Mouse (Mus musculus): ENCODE measurements around the gene Car5b. TPM values are rescaled to one million over a fixed set of nuclear protein-coding genes. Genes with fewer than 3 reads are reported as not detected.

Gene Car5b
- total and polyA plus RNA-seq, 2 experiments from 2014 or later = 0.81 to 1.7 TPM

DNA sequence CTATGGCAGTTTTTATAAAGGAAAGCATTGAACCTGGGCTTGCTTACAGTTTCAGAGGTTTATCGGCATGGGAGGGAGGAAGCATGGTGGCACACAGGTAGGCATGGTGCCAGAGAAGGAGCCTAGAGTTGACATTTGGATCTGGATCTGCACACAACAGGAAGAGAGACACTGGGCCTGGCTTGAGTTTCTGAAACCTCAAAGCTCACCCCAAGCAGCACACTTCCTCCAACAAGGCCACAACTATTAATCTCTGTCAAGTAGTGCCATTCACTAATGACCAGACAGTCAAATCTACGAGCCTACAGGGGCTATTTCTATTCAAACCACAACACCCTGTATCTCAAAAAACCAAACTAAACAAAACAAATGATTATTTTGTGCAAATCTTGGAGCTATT, 18.9 kb upstream of the Car5b start:
- no peak for TF ChIP-seq CTCF (IDR thresholded peaks at IDR 0.05; ENCODE audit: low read depth)
- no peak for DNase-seq
- 76% methylated on average over 2 of the region's 2 CpGs for WGBS
- H3K27ac ChIP-seq (ENCODE audit: low read depth, low read length) = no peak overlapping the region
- H3K9me3 ChIP-seq (ENCODE audit: low read length) = no peaks in the 10 kb centered on the region
- H3K27me3 ChIP-seq (ENCODE audit: insufficient read depth, low read length) = no peaks in the 10 kb centered on the region
- H3K9ac ChIP-seq = no peak overlapping the region
- H3K4me1 ChIP-seq (ENCODE audit: insufficient read depth) = no peaks in the 10 kb centered on the region
- no peak overlapping the region for H3K4me2 ChIP-seq (ENCODE audit: low read depth)
- ATAC-seq = no peak
- no peaks in the 10 kb centered on the region for H3K36me3 ChIP-seq (ENCODE audit: insufficient read depth)
- no peak overlapping the region for H3K4me3 ChIP-seq (ENCODE audit: low read depth, low read length)

DNA sequence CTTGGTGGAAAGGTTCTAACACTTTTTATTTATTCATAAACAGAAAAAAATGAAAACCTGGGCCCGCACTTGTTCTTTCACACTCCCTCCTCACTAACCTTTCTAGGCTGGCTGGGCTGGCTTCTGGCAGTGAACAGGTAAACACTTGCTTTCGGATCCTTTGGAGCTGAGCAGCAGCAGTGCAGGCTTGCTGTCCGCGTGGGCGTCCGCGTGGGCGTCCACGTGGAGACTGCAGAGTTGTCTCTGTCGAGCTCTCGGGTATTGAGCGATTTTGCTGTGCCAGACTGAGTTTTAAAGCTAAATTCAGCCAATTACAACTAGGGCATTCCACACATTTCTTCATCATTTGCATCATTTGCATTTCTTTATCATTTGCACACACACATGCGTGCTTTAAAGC, 14.3 kb upstream of the Car5b start:
- Histone ChIP-seq H3K27ac (ENCODE audit: low read depth, low read length) (no peak overlapping the region), H3K9me3 (ENCODE audit: low read length) (no peaks in the 10 kb centered on the region), H3K4me3 (ENCODE audit: low read depth, low read length) (no peak overlapping the region), H3K36me3 (ENCODE audit: insufficient read depth) (no peaks in the 10 kb centered on the region), H3K9ac (no peak overlapping the region), H3K4me2 (ENCODE audit: low read depth) (no peak overlapping the region), H3K4me1 (ENCODE audit: insufficient read depth) (no peaks in the 10 kb centered on the region), H3K27me3 (ENCODE audit: insufficient read depth, low read length) (no peaks in the 10 kb centered on the region)
- WGBS = 68% methylated on average over 13 of the region's 13 CpGs
- no peak for DNase-seq
- ATAC-seq = no peak
- no peak for TF ChIP-seq CTCF (IDR thresholded peaks at IDR 0.05; ENCODE audit: low read depth)

- WGBS = 31% methylated on average over 2 of the region's 2 CpGs
- H3K36me3 ChIP-seq (ENCODE audit: insufficient read depth) = no peaks in the 10 kb centered on the region
- H3K9ac ChIP-seq = no peak overlapping the region
- no peak overlapping the region for H3K4me2 ChIP-seq (ENCODE audit: low read depth)
- no peaks in the 10 kb centered on the region for H3K27me3 ChIP-seq (ENCODE audit: insufficient read depth, low read length)
- no peak overlapping the region for H3K4me3 ChIP-seq (ENCODE audit: low read depth, low read length)
- DNase-seq = peak; percentile 5
- TF ChIP-seq CTCF (IDR thresholded peaks at IDR 0.05; ENCODE audit: low read depth) = no peak
- no peaks in the 10 kb centered on the region for H3K4me1 ChIP-seq (ENCODE audit: insufficient read depth)
- H3K9me3 ChIP-seq (ENCODE audit: low read length) = no peaks in the 10 kb centered on the region
- H3K27ac ChIP-seq (ENCODE audit: low read depth, low read length) = no peak overlapping the region
- peak; percentile 56 for ATAC-seq
These were observed 11.1 kb upstream of the Car5b start for GRCm38 (mm10) chrX:164038882-164039281.

- no peaks in the 10 kb centered on the region for H3K9me3 ChIP-seq (ENCODE audit: low read length)
- no peaks in the 10 kb centered on the region for H3K27me3 ChIP-seq (ENCODE audit: insufficient read depth, low read length)
- H3K9ac ChIP-seq = no peak overlapping the region
- no peak overlapping the region for H3K27ac ChIP-seq (ENCODE audit: low read depth, low read length)
- no peak for TF ChIP-seq CTCF (IDR thresholded peaks at IDR 0.05; ENCODE audit: low read depth)
- DNase-seq (no peak), ATAC-seq (no peak)
- H3K4me3 ChIP-seq (ENCODE audit: low read depth, low read length) = no peak overlapping the region
- WGBS = 82% methylated on average over 7 of the region's 7 CpGs
- H3K4me1 ChIP-seq (ENCODE audit: insufficient read depth) = no peaks in the 10 kb centered on the region
- H3K36me3 ChIP-seq (ENCODE audit: insufficient read depth) = no peaks in the 10 kb centered on the region
- no peak overlapping the region for H3K4me2 ChIP-seq (ENCODE audit: low read depth)
These were observed 8.1 kb upstream of the Car5b start for GRCm38 (mm10) chrX:164035931-164036330.

GRCm38 (mm10) chrX:164035401-164035800, 7.6 kb upstream of the Car5b start:
- DNase-seq (no peak), ATAC-seq (no peak)
- TF ChIP-seq CTCF (IDR thresholded peaks at IDR 0.05; ENCODE audit: low read depth) = no peak
- H3K27ac ChIP-seq (ENCODE audit: low read depth, low read length) = no peak overlapping the region
- no peak overlapping the region for H3K4me3 ChIP-seq (ENCODE audit: low read depth, low read length)
- no peak overlapping the region for H3K4me2 ChIP-seq (ENCODE audit: low read depth)
- H3K36me3 ChIP-seq (ENCODE audit: insufficient read depth) = no peaks in the 10 kb centered on the region
- no peak overlapping the region for H3K9ac ChIP-seq
- 86% methylated on average over 2 of the region's 2 CpGs for WGBS
- H3K27me3 ChIP-seq (ENCODE audit: insufficient read depth, low read length) = no peaks in the 10 kb centered on the region
- no peaks in the 10 kb centered on the region for H3K4me1 ChIP-seq (ENCODE audit: insufficient read depth)
- no peaks in the 10 kb centered on the region for H3K9me3 ChIP-seq (ENCODE audit: low read length)

DNA sequence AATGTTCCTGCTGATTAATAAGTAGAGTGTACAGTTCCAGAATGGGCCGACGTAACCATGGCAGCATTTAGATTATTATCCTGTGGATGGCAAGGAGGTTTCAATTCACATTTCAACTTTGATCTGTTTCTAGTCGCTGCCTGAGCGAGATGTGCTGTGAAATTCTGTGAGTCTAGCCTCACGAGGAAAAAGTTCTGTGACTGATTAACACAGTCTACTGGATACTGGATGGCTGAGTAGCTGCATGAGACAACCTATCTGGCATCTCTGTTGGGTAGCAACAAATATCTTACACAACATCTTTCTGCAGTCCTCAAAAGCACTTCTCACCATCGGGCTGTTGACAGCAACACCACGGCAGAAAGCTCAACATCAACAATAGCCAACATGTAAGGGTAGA, 4.7 kb upstream of the Car5b start:
- DNase-seq (no peak), ATAC-seq (no peak)
- Histone ChIP-seq H3K27me3 (ENCODE audit: insufficient read depth, low read length) (no peaks in the 10 kb centered on the region), H3K4me1 (ENCODE audit: insufficient read depth) (no peaks in the 10 kb centered on the region), H3K36me3 (ENCODE audit: insufficient read depth) (no peaks in the 10 kb centered on the region), H3K9me3 (ENCODE audit: low read length) (no peaks in the 10 kb centered on the region), H3K4me3 (ENCODE audit: low read depth, low read length) (no peak overlapping the region), H3K4me2 (ENCODE audit: low read depth) (no peak overlapping the region), H3K27ac (ENCODE audit: low read depth, low read length) (no peak overlapping the region), H3K9ac (no peak overlapping the region)
- 87% methylated on average over 7 of the region's 7 CpGs for WGBS
- TF ChIP-seq CTCF (IDR thresholded peaks at IDR 0.05; ENCODE audit: low read depth) = no peak

DNA sequence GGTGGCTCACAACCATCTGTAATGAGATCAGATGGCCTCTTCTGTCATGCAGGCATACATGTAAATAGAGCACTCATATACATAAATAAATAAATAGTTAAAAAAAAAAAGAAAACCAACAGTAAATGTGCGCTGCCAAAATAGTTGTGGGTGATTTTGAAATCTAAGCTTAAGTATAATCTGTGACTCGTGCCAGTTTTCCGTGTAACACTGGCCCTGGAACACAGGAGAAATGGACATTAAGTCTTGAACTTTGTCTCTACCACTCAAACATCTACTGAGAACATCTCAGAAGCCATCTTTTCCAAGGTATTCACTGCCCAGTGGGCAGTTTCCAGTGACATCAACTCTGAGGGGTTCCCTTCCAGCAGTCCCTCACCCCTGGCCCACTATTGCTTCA, 12.2 kb downstream of the Car5b start:
- Histone ChIP-seq H3K9me3 (ENCODE audit: low read length) (no peaks in the 10 kb centered on the region), H3K4me2 (ENCODE audit: low read depth) (no peak overlapping the region), H3K4me3 (ENCODE audit: low read depth, low read length) (no peak overlapping the region), H3K4me1 (ENCODE audit: insufficient read depth) (no peaks in the 10 kb centered on the region), H3K9ac (no peak overlapping the region), H3K27ac (ENCODE audit: low read depth, low read length) (no peak overlapping the region), H3K27me3 (ENCODE audit: insufficient read depth, low read length) (no peaks in the 10 kb centered on the region), H3K36me3 (ENCODE audit: insufficient read depth) (no peaks in the 10 kb centered on the region)
- ATAC-seq = no peak
- no peak for TF ChIP-seq CTCF (IDR thresholded peaks at IDR 0.05; ENCODE audit: low read depth)
- DNase-seq = no peak
- 93% methylated on average over 3 of the region's 3 CpGs for WGBS

GRCm38 (mm10) chrX:164014956-164015355, 12.8 kb downstream of the Car5b start:
- no peak for ATAC-seq
- Histone ChIP-seq H3K4me2 (ENCODE audit: low read depth) (no peak overlapping the region), H3K36me3 (ENCODE audit: insufficient read depth) (no peaks in the 10 kb centered on the region), H3K4me1 (ENCODE audit: insufficient read depth) (no peaks in the 10 kb centered on the region), H3K27ac (ENCODE audit: low read depth, low read length) (no peak overlapping the region), H3K27me3 (ENCODE audit: insufficient read depth, low read length) (no peaks in the 10 kb centered on the region), H3K4me3 (ENCODE audit: low read depth, low read length) (no peak overlapping the region), H3K9ac (no peak overlapping the region), H3K9me3 (ENCODE audit: low read length) (no peaks in the 10 kb centered on the region)
- 80% methylated on average over 4 of the region's 4 CpGs for WGBS
- no peak for DNase-seq
- no peak for TF ChIP-seq CTCF (IDR thresholded peaks at IDR 0.05; ENCODE audit: low read depth)
